20 mouse cellular contexts compared by ENCODE assay signal in the genomic region with DNA sequence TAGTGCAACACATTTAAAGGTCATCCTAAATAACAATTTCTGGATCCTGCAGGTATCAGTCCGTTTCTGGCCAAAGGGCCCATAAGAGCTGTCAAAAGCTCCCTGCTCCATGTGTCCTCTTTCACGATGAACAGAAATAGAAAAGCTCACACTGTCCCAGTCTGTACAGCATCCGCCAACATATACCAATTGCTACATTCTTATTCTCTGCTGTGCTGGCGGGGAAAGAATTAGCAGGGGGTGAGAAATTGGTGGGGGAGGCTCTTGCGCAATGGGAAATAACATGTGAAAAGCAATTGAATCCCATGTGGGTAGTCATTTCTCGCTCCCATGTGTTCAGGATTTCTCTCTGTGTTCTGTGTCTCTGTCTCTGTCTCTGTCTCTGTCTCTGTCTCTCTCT. TPM values are rescaled to one million over a fixed set of nuclear protein-coding genes. Genes with fewer than 3 reads are reported as not detected.
DNase-seq lines count a peak whose midpoint lies in the region; ATAC-seq and TF ChIP-seq lines count a peak whose summit lies in the region.
"Had no signal": no experiment of that assay in that cellular context is flagged by ENCODE, and none has a peak within 500 bp of the region (broad histone marks: within the 10 kb centered on the region; RNA-seq: fewer than 3 reads in every experiment).

No protein-coding gene starts in this region.

- no peaks in the 10 kb centered on the region for H3K36me3 ChIP-seq in lung, embryonic 15.5 days
- no peaks in the 10 kb centered on the region for H3K36me3 ChIP-seq in liver, embryonic 12.5 days
- H3K36me3 ChIP-seq: embryonic facial prominence, embryonic 15.5 days; forebrain, embryonic 10.5 days; G1E; heart, embryonic 12.5 days; hindbrain, embryonic 10.5 days had no signal

- no peaks in the 10 kb centered on the region for H3K9me3 ChIP-seq in lung, embryonic 15.5 days
- no peaks in the 10 kb centered on the region for H3K9me3 ChIP-seq in liver, embryonic 12.5 days (replicated peaks)
- H3K9me3 ChIP-seq: embryonic facial prominence, embryonic 15.5 days; forebrain, embryonic 10.5 days; G1E; heart, embryonic 12.5 days; hindbrain, embryonic 10.5 days had no signal

- no peak overlapping the region for H3K9ac ChIP-seq in lung, embryonic 15.5 days
- H3K9ac ChIP-seq in liver, embryonic 12.5 days = no peak overlapping the region
- H3K9ac ChIP-seq: embryonic facial prominence, embryonic 15.5 days; heart, embryonic 12.5 days; hindbrain, embryonic 14.5 days had no signal

- H3K27ac ChIP-seq in lung, embryonic 15.5 days = no peak overlapping the region
- no peak overlapping the region for H3K27ac ChIP-seq in liver, embryonic 12.5 days
- H3K27ac ChIP-seq: embryonic facial prominence, embryonic 15.5 days; forebrain, embryonic 10.5 days; hindbrain, embryonic 10.5 days; hindbrain, embryonic 14.5 days had no signal

- no peak for DNase-seq in frontal cortex, postnatal 14 days (ENCODE audit: low spot score in 2 of 2)
- DNase-seq in lung, adult 2 months = no peak
- DNase-seq in brain, adult 2 months (ENCODE audit: low read depth, low spot score) = peak; percentile 38
- DNase-seq: adrenal gland, adult 8-10 months; adrenal gland, postnatal 36 days; cerebellum, adult 11 months; cerebellum, adult 8-10 months; cerebellum, postnatal 14 days; embryo, embryonic 11 days; gastrocnemius, postnatal 10 days had no signal

- H3K4me2 ChIP-seq in lung, embryonic 15.5 days = no peak overlapping the region
- no peak overlapping the region for H3K4me2 ChIP-seq in liver, embryonic 12.5 days
- H3K4me2 ChIP-seq: embryonic facial prominence, embryonic 15.5 days; heart, embryonic 12.5 days; hindbrain, embryonic 14.5 days had no signal

- no peak for TF ChIP-seq CTCF in lung, adult 2 months (IDR thresholded peaks at IDR 0.05; ENCODE audit: insufficient read depth, low read length)

- H3K4me1 ChIP-seq in lung, embryonic 15.5 days = 0 out of 2 replicates have a peak, but pooled peaks cover 3% of the 10 kb centered on the region
- H3K4me1 ChIP-seq in lung, adult 2 months (ENCODE audit: control insufficient read depth, insufficient read depth, low read length) = no peaks in the 10 kb centered on the region
- no peaks in the 10 kb centered on the region for H3K4me1 ChIP-seq in liver, embryonic 12.5 days
- H3K4me1 ChIP-seq: embryonic facial prominence, embryonic 15.5 days had no signal

- 73% methylated on average over 6 of the region's 6 CpGs for WGBS in lung, embryonic 15.5 days
- 79% methylated on average over 6 of the region's 6 CpGs for WGBS in lung, adult 2 months
- WGBS in liver, embryonic 12.5 days (ENCODE audit: insufficient replicate concordance) = 72% methylated on average over 6 of the region's 6 CpGs

- TF ChIP-seq POLR2A in lung, adult 2 months (IDR thresholded peaks at IDR 0.05; ENCODE audit: borderline replicate concordance, extremely low read depth, low read depth, low read length) = no peak

- peak; percentile 74 for ATAC-seq in frontal cortex, adult (ENCODE audit: low TSS enrichment)
- peak; percentile 70; the same call in 1 of the 2 replicates for ATAC-seq in lung, embryonic 15.5 days (ENCODE audit: borderline replicate concordance, extremely low read depth, low FRiP score, low TSS enrichment)
- no peak for ATAC-seq in liver, embryonic 12.5 days

- H3K27me3 ChIP-seq in lung, embryonic 15.5 days = no peaks in the 10 kb centered on the region
- no peaks in the 10 kb centered on the region for H3K27me3 ChIP-seq in liver, embryonic 12.5 days (replicated peaks)
- H3K27me3 ChIP-seq: embryonic facial prominence, embryonic 15.5 days; heart, embryonic 12.5 days had no signal

- no peak overlapping the region for H3K4me3 ChIP-seq in lung, embryonic 15.5 days
- no peak overlapping the region for H3K4me3 ChIP-seq in lung, adult 2 months (replicated peaks; ENCODE audit: extremely low read depth, low read depth, low read length)
- no peak overlapping the region for H3K4me3 ChIP-seq in liver, embryonic 12.5 days
- H3K4me3 ChIP-seq: embryonic facial prominence, embryonic 15.5 days; erythroblast, embryonic 14.5 days; forebrain, embryonic 10.5 days; heart, embryonic 12.5 days; hindbrain, embryonic 10.5 days had no signal

RNA-seq across cellular contexts. Expression of a gene that starts 22.3 kb away (rescaled TPM):
- polyA plus RNA-seq in lung, embryonic 15.5 days (2015; fragmentation: Nextera tagmentation; extraction: Ambion mirVana) = 32.4 and 34.3 TPM in 2 replicates
- 17.6 and 25.4 TPM in 2 replicates for polyA plus RNA-seq in lung, adult 2 months (2012; rRNA removed)
- polyA plus RNA-seq in liver, embryonic 12.5 days (2016; fragmentation: Nextera tagmentation; extraction: Ambion mirVana) = 17.4 and 18.1 TPM in 2 replicates
